Mouse (Mus musculus) stomach, postnatal 0 days (tissue): ENCODE data around the gene Parp16. TPM values are rescaled to one million over a fixed set of nuclear protein-coding genes. Genes with fewer than 3 reads are reported as not detected.
A peak's percentile ranks its signal among the peaks of the same experiment; 100 is the strongest.

Experiments used
- ATAC-seq: fragments of 200-750 bp; cut with Nextera tagmentation; 2 replicates; pipeline ENCODE4 v1.8.0; 2017; ENCODE audit not compliant: low FRiP score, low TSS enrichment
- DNase-seq: peaks from one replicate; pipeline ENCODE4 v3.0.0-alpha.2; 2016; ENCODE audit warnings: low spot score
- H3K27ac ChIP-seq: fragments of 300-500 bp; sonication (generic); replicated peaks from 2 replicates; pipeline ENCODE4 v1.5.1; 2014; ENCODE audit warnings: mild to moderate bottlenecking, control low read depth
- H3K27me3 ChIP-seq: fragments of 300-500 bp; sonication (generic); 2 replicates; pipeline ENCODE4 v1.6.1; 2014; ENCODE audit warnings: low read length; ENCODE audit not compliant: control insufficient read depth, insufficient read depth
- H3K36me3 ChIP-seq: fragments of 300-500 bp; sonication (generic); 2 replicates; pipeline ENCODE4 v1.6.1; 2014; ENCODE audit warnings: low read length, mixed read lengths; ENCODE audit not compliant: control insufficient read depth, insufficient read depth
- H3K4me1 ChIP-seq: fragments of 300-500 bp; sonication (generic); replicated peaks from 2 replicates; pipeline ENCODE4 v1.6.1; 2014; ENCODE audit warnings: antibody characterized with exemption; ENCODE audit not compliant: control insufficient read depth, insufficient read depth
- H3K4me2 ChIP-seq: fragments of 300-500 bp; sonication (generic); replicated peaks from 2 replicates; pipeline ENCODE4 v1.6.1; 2014; ENCODE audit warnings: low read depth, mild to moderate bottlenecking, control low read depth, moderate library complexity
- H3K4me3 ChIP-seq: fragments of 300-500 bp; sonication (generic); 2 replicates; pipeline ENCODE4 v1.5.1; 2014; ENCODE audit warnings: low read depth, low read length, control low read depth
- H3K9ac ChIP-seq: fragments of 300-500 bp; sonication (generic); 2 replicates; pipeline ENCODE4 v1.6.1; 2014; ENCODE audit warnings: mild to moderate bottlenecking, low read length, control low read depth, mixed read lengths
- H3K9me3 ChIP-seq: fragments of 300-500 bp; sonication (generic); 2 replicates; pipeline ENCODE4 v1.6.1; 2016; ENCODE audit warnings: low read length; ENCODE audit not compliant: control insufficient read depth
- CTCF ChIP-seq: IDR thresholded peaks from 2 replicates; pipeline ENCODE4 v1.5.1; 2016; ENCODE audit warnings: antibody characterized with exemption, low read depth, mild to moderate bottlenecking, moderate library complexity
- EP300 ChIP-seq: optimal IDR thresholded peaks from 2 replicates; pipeline ENCODE3; 2016; ENCODE audit warnings: antibody characterized with exemption
- WGBS: fragments of 180-500 bp; shearing (Covaris S2); extraction: QIAGEN DNeasy Blood & Tissue Kit; methylation state at CpG from one replicate; pipeline ENCODE4 v1.1.7; 2014; 5-methylcytosine and 5-hydroxymethylcytosine counted together
- polyA plus RNA-seq: library from polyadenylated mRNA; unstranded; fragments of >200 nt; fragmentation: Nextera tagmentation; extraction: Ambion mirVana; gene quantifications from 2 replicates; pipeline ENCODE4 v1.2.1, GENCODE M21; 2015

Gene Parp16
- polyA plus RNA-seq, 1 experiment from 2014 or later: 5.0 TPM

- Histone ChIP-seq H3K27me3 (no peaks in the 10 kb centered on the region), H3K9ac (no peak overlapping the region), H3K36me3 (no peaks in the 10 kb centered on the region), H3K27ac (no peak overlapping the region), H3K4me1 (no peaks in the 10 kb centered on the region), H3K4me2 (no peak overlapping the region), H3K4me3 (no peak overlapping the region), H3K9me3 (no peaks in the 10 kb centered on the region)
- WGBS: 89% methylated on average over 32 of the region's 32 CpGs
- DNase-seq (no peak), ATAC-seq (peak; percentile 11; the same call in 1 of the 2 replicates)
- TF ChIP-seq CTCF (no peak), EP300 (no peak)
These were observed 13.4 kb downstream of the Parp16 start for GRCm38 (mm10) chr9:65208293-65209179.

GRCm38 (mm10) chr9:65211598-65211997, 16.4 kb downstream of the Parp16 start:
- 41% methylated on average over 1 of the region's 1 CpGs for WGBS
- DNase-seq: no peak

DNA sequence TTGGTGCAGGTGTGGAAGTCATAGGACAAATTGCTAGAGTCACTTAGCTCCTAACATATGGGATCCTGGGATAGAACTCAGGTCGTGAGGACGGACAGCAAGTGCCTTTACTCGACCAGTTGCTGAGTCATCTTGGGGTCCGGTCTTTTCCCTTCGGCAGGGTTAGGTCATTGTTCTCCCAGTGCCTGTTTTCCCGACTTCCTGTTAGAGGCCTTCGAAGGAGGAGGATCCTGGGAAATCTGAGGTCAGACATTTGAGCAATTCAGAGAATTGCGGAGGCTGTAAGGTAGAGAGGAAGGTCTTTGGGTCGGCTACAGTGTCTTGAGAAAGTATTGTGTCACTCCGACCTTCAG, 19.2 kb downstream of the Parp16 start:
- TF ChIP-seq CTCF (no peak), EP300 (no peak)
- Histone ChIP-seq H3K4me3 (peak overlapping the region; percentile 61), H3K9ac (peak overlapping the region; percentile 75; the same call in 1 of the 2 replicates), H3K27ac (peak overlapping the region; percentile 96), H3K4me2 (peak overlapping the region; percentile 96), H3K36me3 (no peaks in the 10 kb centered on the region), H3K9me3 (no peaks in the 10 kb centered on the region), H3K4me1 (0 out of 2 replicates have a peak, but pooled peaks cover 3% of the 10 kb centered on the region), H3K27me3 (no peaks in the 10 kb centered on the region)
- ATAC-seq (peak; percentile 50), DNase-seq (peak; percentile 69)
- WGBS: 23% methylated on average over 10 of the region's 10 CpGs

More at GRCm38 (mm10) chr9:65211598-65211997, 16.4 kb downstream of the Parp16 start:
- no peak overlapping the region for H3K4me3 ChIP-seq
- H3K9me3 ChIP-seq: no peaks in the 10 kb centered on the region
- H3K27ac ChIP-seq: no peak overlapping the region
- TF ChIP-seq CTCF (no peak), EP300 (no peak)
- 0 out of 2 replicates have a peak, but pooled peaks cover 3% of the 10 kb centered on the region for H3K4me1 ChIP-seq
- no peak overlapping the region for H3K9ac ChIP-seq
- no peaks in the 10 kb centered on the region for H3K36me3 ChIP-seq
- no peak overlapping the region for H3K4me2 ChIP-seq
- no peaks in the 10 kb centered on the region for H3K27me3 ChIP-seq
- ATAC-seq: no peak

GRCm38 (mm10) chr9:65214778-65215493, 19.8 kb downstream of the Parp16 start:
- no peaks in the 10 kb centered on the region for H3K9me3 ChIP-seq
- peak overlapping the region; percentile 75 for H3K9ac ChIP-seq
- WGBS: under 1% methylated on average over 55 of the region's 59 CpGs
- DNase-seq: peak; percentile 97
- H3K4me1 ChIP-seq: 0 out of 2 replicates have a peak, but pooled peaks cover 3% of the 10 kb centered on the region
- no peaks in the 10 kb centered on the region for H3K27me3 ChIP-seq
- H3K4me3 ChIP-seq: peak overlapping the region; percentile 61
- peak overlapping the region; percentile 96 for H3K4me2 ChIP-seq
- no peaks in the 10 kb centered on the region for H3K36me3 ChIP-seq
- ATAC-seq: peak; percentile 93
- peak overlapping the region; percentile 96 for H3K27ac ChIP-seq
- TF ChIP-seq EP300 (peak; percentile 70), CTCF (peak; percentile 61)

GRCm38 (mm10) chr9:65215494-65216126, 20.5 kb downstream of the Parp16 start:
- WGBS: 3% methylated on average over 31 of the region's 31 CpGs
- Histone ChIP-seq H3K27ac (peak overlapping the region; percentile 96), H3K4me2 (peak overlapping the region; percentile 96), H3K4me1 (0 out of 2 replicates have a peak, but pooled peaks cover 3% of the 10 kb centered on the region), H3K9ac (peak overlapping the region; percentile 75), H3K4me3 (peak overlapping the region; percentile 61), H3K9me3 (no peaks in the 10 kb centered on the region), H3K36me3 (no peaks in the 10 kb centered on the region), H3K27me3 (no peaks in the 10 kb centered on the region)
- TF ChIP-seq EP300 (no peak), CTCF (no peak)
- peak; percentile 79 for ATAC-seq
- peak; percentile 75 for DNase-seq
